Mouse (Mus musculus): Measurements from ENCODE around the gene Eprs.

DNA sequence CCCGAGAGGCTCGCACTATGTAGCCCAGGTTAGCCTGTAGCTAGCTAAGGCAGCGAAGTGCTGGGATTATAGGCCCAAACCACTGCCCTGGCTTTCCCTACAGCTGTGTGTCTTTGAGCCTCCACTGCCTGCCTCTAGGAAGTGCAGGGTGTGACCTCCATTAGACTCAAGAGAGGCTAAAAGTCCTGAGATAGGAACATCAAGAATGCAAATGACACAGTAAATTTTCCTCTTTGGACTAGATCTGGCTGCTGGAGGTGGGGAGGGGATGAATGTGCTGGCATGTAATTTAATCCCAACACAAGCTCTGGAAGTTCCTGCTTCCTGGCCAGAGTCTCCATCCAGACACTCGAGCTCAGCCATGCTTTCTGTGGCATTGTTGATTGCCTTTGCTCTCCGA, 97.3 kb downstream of the Eprs start:
- no peak for TF ChIP-seq ZNF384 (IDR thresholded peaks at IDR 0.05; ENCODE audit: low read depth, low read length)
- TF ChIP-seq CHD2 (IDR thresholded peaks at IDR 0.05; ENCODE audit: low read depth, low read length) = no peak
- no peak for TF ChIP-seq ZC3H11A (IDR thresholded peaks at IDR 0.05; ENCODE audit: borderline replicate concordance, low read depth, low read length)
- no peak for TF ChIP-seq MAFK (IDR thresholded peaks at IDR 0.05; ENCODE audit: insufficient read depth, low read depth, low read length)

All from ES-E14 (cell line).